Mouse (Mus musculus) ES-E14 (cell line): ENCODE measurements at regions not wholly inside any gene's neighbourhood (a gene's known extent, or its start where the extent isn't known, plus 50 kb on each side); places are given as distances from the start of the nearest gene placed in this dataset.

Experiments
- HCFC1 ChIP-seq: IDR thresholded peaks from 2 replicates; pipeline ENCODE4 v1.6.1; 2012; ENCODE audit warnings: low read length, inconsistent platforms, borderline replicate concordance; ENCODE audit not compliant: insufficient read depth
- MAFK ChIP-seq: IDR thresholded peaks from 2 replicates; pipeline ENCODE4 v1.6.1; 2014; ENCODE audit warnings: mild to moderate bottlenecking, low read depth, low read length, inconsistent platforms; ENCODE audit not compliant: insufficient read depth
- ZC3H11A ChIP-seq: IDR thresholded peaks from 2 replicates; pipeline ENCODE4 v1.6.1; 2012; ENCODE audit warnings: low read depth, mild to moderate bottlenecking, inconsistent platforms, low read length, borderline replicate concordance
- ZNF384 ChIP-seq: IDR thresholded peaks from 2 replicates; pipeline ENCODE4 v1.6.1; 2012; ENCODE audit warnings: low read depth, low read length, inconsistent platforms

- TF ChIP-seq ZC3H11A (no peak), ZNF384 (no peak), HCFC1 (no peak), MAFK (no peak)
Observed at GRCm38 (mm10) chr2:106231136-106231535, 227.8 kb upstream of the Dnajc24 start.
